Mouse (Mus musculus) ovary, adult 18-20 months (tissue): ENCODE results near the gene Pla2g10.
A peak's percentile ranks its signal among the peaks of the same experiment; 100 is the strongest.
"Not testable (repeated sequence)": the region's sequence is repeated elsewhere in the genome, so short reads cannot be mapped to it uniquely, and the experiment has no call there.

Experiments used
- DNase-seq: peaks from one replicate; pipeline ENCODE4 v3.0.0; 2022; ENCODE audit warnings: low spot score, mixed read lengths

The Pla2g10 gene

DNA sequence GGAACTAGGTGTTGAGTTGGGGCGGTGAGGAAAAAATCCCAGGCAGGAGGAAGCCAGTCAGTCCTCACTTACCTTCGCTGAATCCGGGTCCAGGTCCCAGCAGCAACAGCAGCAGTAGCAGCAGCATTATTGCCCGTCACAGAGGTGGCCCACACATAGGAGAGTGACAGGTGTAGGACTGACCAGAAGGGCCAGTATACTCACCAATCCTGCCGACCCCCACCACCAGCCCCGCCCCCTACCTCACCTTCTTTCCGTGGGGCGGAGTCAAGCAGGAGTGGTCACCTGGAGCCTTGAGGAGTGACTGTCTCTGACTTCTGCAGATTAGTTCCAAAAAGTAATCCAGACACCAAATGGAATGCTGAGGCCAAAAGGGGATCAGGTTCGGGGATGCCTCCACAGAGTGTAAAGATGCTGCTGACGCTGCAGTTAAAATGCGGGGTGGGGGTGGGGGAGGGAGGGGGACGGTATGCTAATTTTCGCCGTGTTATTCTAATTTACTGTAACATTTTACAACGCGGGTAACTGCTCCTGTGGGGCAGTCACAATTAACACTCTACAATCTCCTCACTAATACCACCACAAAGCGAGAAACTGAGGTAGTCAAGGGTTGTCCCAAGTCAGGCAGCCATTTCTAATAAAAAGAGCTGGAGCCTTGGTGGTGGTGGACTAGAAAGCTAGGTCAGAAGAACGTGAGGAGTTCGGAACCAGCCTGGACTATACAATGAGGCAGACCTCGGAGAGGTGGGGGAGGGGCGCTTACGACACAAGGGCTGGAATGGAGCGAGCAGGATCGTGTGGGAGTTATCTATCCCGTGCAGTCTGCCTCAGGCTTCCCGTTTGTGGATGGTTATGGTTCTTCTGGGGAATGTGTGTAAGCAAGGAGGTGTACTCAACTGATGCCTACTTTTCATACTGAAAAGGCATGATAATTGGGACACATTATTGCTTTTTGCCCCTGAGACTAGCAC is at the start of gene Pla2g10:
Gene Pla2g10, minus strand, starts transcription at position 699 of the 971 bp plus-strand sequence.
- no peak for DNase-seq

DNA sequence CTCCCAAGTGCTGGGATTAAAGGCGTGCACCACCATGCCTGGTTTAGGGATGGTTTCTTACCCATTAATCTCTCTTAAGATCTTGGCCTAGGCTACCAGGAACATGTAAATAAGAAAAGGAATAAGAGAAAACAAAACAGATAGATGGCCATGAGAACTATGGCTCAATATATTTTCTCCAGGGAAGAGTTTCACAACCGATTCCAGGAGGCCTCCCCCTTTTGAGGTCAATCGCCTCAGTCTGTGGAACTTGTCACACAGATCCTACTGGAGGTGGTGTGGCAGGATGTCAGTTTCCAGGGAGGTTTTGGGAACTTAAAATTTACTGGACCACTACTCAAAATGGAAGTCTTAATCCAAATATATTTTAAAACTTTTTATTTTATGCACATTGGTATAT is 43.9 kb upstream of the Pla2g10 start:
- not testable (repeated sequence) for DNase-seq

DNA sequence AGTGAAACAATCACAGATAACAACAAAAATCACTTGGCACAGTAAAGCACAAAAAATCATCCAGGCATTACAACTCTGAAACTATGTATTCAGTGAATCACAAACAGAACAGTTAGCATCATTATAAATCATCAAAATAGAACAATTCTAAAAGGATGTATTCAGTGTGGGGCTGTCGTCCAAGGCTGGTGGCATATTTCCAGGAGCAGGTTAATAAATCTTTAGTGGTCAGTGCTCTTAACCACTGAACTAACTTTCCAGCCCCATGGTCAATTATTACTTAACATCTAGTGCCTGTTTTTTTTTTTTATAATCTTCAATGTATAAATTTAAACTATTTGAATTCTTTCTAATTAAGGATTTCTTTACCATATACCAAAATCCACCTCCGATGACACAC is 43.2 kb upstream of the Pla2g10 start:
- DNase-seq: not testable (repeated sequence)

DNA sequence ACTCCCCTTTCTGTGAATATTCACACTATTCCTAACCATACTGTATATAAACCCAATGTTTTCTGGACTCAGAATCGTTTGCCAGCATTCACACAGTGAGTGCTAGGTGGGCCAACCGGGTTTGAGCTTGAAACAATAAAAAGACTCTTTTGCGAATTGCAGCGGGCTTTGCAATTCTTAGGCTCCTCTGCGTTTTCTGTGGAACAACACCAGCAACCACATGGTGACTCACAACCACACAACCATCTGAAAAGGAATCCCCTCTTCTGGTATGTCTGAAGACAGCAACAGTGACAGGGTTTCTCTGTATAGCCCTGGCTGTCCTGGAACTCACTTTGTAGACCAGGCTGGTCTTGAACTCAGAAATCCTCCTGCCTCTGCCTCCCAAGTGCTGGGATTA is 41.3 kb upstream of the Pla2g10 start:
- not testable (repeated sequence) for DNase-seq

DNA sequence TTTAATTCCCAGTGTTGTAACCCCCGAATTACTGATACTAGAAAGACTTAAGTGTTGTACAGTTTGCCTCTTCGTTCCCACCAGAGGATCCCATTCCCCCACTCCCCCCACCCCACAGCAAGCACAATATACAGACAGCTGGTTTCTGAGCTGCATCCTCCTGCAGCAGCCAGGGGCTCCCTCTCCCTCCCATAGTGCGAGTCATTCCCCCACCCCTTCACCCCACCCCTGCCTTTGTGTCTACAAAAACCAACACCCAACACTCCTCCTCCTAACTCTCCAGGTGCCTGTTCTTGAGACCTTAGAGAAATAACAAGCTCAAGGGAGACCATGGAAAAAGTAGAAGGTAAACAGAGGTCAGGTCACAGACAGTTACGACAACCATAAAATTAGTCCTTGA is 40.8 kb upstream of the Pla2g10 start:
- DNase-seq: not testable (repeated sequence)

- no peak for DNase-seq
These were observed 35.6 kb upstream of the Pla2g10 start for GRCm38 (mm10) chr16:13766367-13766766.

- DNase-seq: no peak
These were observed 33.7 kb upstream of the Pla2g10 start for GRCm38 (mm10) chr16:13764519-13764918.

GRCm38 (mm10) chr16:13762807-13763206 is 32.0 kb upstream of the Pla2g10 start:
- DNase-seq: not testable (repeated sequence)

GRCm38 (mm10) chr16:13757823-13758222 is 27.0 kb upstream of the Pla2g10 start:
- no peak for DNase-seq

GRCm38 (mm10) chr16:13754400-13755190 is 23.8 kb upstream of the Pla2g10 start:
- DNase-seq: peak; percentile 93

- DNase-seq: no peak
These were observed 23.2 kb upstream of the Pla2g10 start for GRCm38 (mm10) chr16:13753986-13754385.

DNA sequence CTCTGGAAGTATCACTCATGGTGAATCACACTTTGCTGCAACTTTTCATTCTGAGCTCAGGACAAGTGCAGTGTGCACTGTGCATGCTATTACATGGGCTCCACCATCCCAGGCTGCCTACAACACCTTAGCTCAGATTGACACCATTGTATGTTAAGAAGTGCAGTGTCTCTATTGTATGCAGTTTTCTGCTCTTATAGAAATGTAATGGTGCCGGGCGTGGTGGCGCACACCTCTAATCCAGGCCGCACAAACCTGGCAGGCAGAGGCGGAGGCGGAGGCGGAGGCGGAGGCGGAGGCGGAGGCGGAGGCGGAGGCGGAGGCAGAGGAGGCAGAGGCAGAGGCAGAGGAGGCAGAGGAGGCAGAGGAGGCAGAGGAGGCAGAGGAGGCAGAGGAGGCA is 19.8 kb upstream of the Pla2g10 start:
- no peak for DNase-seq

DNA sequence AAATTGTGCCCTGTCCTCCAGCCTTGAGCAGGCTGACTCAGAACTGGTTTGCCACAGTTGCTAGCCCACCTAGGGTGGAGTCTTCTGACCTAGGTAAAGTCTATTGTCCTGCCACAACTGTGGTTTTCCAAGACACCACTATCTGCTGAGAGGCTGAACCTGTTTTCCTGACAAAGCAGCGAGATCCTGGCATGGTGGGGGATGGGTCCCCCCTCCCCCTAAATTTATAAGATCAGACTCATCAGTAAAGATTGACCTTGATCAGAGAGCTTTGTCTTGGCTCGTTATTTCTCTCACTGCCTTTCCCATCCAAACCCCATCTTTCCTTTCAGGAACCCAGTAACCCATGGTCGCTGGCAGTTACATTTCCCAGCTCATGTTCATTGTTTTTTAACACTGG is 19.2 kb upstream of the Pla2g10 start:
- no peak for DNase-seq

GRCm38 (mm10) chr16:13749306-13749705 is 18.5 kb upstream of the Pla2g10 start:
- no peak for DNase-seq

DNA sequence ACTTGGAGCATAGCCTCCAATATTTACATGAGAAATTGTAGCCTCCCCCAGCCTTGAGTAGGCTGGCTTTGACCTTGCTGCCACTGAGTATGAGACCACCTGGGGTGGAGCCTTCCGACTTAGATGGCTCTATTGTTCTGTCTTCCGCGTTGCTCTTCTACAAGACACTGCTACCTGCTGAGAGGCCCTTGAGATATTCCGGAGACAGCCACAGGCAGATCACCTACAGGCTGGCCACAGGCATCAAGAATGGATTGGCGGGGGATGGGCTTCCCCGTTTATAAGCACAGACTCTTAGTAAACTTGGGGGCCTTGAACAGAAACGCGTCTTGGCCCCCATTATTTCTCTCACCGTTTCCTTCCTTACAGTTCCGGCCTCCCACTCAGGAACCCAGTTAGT is 18.0 kb upstream of the Pla2g10 start:
- not testable (repeated sequence) for DNase-seq

- DNase-seq: no peak
These were observed 17.3 kb upstream of the Pla2g10 start for GRCm38 (mm10) chr16:13748124-13748523.

GRCm38 (mm10) chr16:13747708-13748107 is 16.9 kb upstream of the Pla2g10 start:
- no peak for DNase-seq

DNA sequence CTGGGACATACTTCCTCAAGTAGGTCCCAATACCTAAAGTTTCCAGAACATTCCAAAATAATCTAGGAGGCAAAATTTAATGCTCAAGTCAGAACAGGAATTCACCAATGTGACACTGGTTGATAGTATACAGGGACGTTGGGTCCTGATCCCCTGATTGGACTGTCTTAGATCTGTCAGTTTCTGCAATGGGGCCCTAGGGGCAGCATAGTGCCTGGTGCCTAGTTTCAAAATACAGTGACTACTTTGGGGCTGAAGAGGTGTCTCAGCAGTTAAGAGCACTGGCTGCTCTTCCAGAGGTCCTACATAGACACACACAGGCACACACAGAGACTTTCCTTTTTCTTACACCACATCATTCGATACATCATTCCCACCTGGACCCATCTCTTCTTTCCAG is 10.1 kb upstream of the Pla2g10 start:
- no peak for DNase-seq

- not testable (repeated sequence) for DNase-seq
These were observed 8.3 kb upstream of the Pla2g10 start for GRCm38 (mm10) chr16:13739044-13739443.

DNA sequence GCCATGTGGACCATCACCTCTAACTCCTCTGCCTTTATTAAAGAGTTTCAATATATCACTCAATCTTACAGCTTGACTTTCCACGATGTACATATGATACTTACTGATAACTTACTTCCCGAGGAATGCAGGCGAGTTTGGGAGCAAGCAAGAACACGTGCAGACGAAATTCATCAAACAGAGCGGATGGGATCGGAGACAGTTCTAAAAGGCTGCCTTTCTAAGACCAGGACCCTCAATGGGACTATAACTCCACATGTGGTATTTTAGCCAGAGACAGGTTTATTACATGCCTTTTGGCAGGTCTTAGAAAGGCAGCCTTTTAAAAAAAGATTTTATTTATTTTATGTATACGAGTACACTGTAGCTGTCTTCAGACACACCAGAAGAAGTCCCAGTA is 5.2 kb upstream of the Pla2g10 start:
- no peak for DNase-seq

DNA sequence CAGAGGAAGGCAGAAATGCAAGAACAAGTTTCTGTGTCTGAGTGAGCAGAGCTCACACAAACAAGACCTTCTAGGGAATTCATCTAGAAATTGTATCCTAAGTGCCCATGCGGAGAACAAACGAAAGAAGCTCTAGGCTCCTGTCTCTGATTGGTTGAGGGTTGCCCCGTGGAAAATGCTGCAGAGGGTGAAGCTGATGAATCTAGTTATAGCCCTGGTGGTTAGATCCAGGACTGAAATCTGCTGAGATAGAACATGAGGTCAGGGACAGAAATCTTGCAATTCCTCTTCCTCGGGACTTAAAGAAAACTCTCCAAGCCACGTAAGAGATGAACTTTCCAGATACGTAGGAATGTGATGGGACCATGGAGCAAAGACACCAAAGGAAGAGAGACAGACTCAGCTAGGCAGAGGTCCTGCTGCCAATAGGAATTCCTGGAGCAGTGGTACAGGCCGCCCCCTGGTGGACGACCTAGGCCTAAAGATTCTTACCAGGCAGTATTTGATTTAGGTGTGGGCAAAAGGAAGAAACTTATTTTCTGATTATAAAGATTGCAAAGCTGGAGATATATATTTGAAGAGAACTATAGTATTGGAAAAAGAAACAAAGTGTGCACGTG is 2.8 kb upstream of the Pla2g10 start:
- peak; percentile 45 for DNase-seq

- no peak for DNase-seq
These were observed 2.0 kb upstream of the Pla2g10 start for GRCm38 (mm10) chr16:13732786-13733185.
